Mouse (Mus musculus): Measurements from ENCODE around the gene Prss41. TPM values are rescaled to one million over a fixed set of nuclear protein-coding genes. Genes with fewer than 3 reads are reported as not detected.
A peak's percentile ranks its signal among the peaks of the same experiment; 100 is the strongest.

Prss41 gene
- total and polyA plus RNA-seq, 2 experiments from 2014 or later: not detected

GRCm38 (mm10) chr17:23836006-23836575 lies 7.9 kb downstream of the Prss41 start, which contains the start of gene Prss33:
Gene Prss33, minus strand, starts transcription at chr17:23836056.
- no peak within 1 kb of the TSS for H3K27ac ChIP-seq (ENCODE audit: low read depth)
- H3K4me3 ChIP-seq (ENCODE audit: low read depth, low read length): no peak within 1 kb of the TSS
- no peaks in the 10 kb centered on the region for H3K4me1 ChIP-seq (ENCODE audit: control insufficient read depth, insufficient read depth)
- H3K4me2 ChIP-seq (ENCODE audit: low read depth, low read length): no peak within 1 kb of the TSS
- ATAC-seq (ENCODE audit: insufficient read depth, low read depth): no peak
- H3K27me3 ChIP-seq (ENCODE audit: control insufficient read depth, insufficient read depth, low read length): peaks cover 32% of the 10 kb centered on the region
- no peak for TF ChIP-seq CTCF (IDR thresholded peaks at IDR 0.05; ENCODE audit: low read depth)
- no peak for TF ChIP-seq EP300 (IDR thresholded peaks at IDR 0.05; ENCODE audit: low read depth)
- no peaks in the 10 kb centered on the region for H3K9me3 ChIP-seq (replicated peaks; ENCODE audit: control insufficient read depth, low read length)
- H3K9ac ChIP-seq (replicated peaks; ENCODE audit: low read depth, low read length): no peak within 1 kb of the TSS
- 76% methylated on average over 8 of the region's 8 CpGs for WGBS
- H3K36me3 ChIP-seq (replicated peaks; ENCODE audit: control insufficient read depth, insufficient read depth, low read length): no peaks in the 10 kb centered on the region
- DNase-seq (ENCODE audit: low spot score): no peak

- Histone ChIP-seq H3K4me2 (ENCODE audit: low read depth, low read length) (no peak overlapping the region), H3K9ac (replicated peaks; ENCODE audit: low read depth, low read length) (no peak overlapping the region), H3K27ac (ENCODE audit: low read depth) (no peak overlapping the region), H3K9me3 (replicated peaks; ENCODE audit: control insufficient read depth, low read length) (no peaks in the 10 kb centered on the region), H3K36me3 (replicated peaks; ENCODE audit: control insufficient read depth, insufficient read depth, low read length) (peaks cover 5% of the 10 kb centered on the region), H3K4me1 (ENCODE audit: control insufficient read depth, insufficient read depth) (0 out of 2 replicates have a peak, but pooled peaks cover 11% of the 10 kb centered on the region), H3K27me3 (ENCODE audit: control insufficient read depth, insufficient read depth, low read length) (peaks cover 32% of the 10 kb centered on the region), H3K4me3 (ENCODE audit: low read depth, low read length) (no peak overlapping the region)
- ATAC-seq (ENCODE audit: insufficient read depth, low read depth) (no peak), DNase-seq (ENCODE audit: low spot score) (no peak)
- TF ChIP-seq CTCF (IDR thresholded peaks at IDR 0.05; ENCODE audit: low read depth): no peak
- TF ChIP-seq EP300 (IDR thresholded peaks at IDR 0.05; ENCODE audit: low read depth): no peak
- 88% methylated on average over 1 of the region's 1 CpGs for WGBS
Measured at GRCm38 (mm10) chr17:23831201-23831600, 12.8 kb downstream of the Prss41 start.

DNA sequence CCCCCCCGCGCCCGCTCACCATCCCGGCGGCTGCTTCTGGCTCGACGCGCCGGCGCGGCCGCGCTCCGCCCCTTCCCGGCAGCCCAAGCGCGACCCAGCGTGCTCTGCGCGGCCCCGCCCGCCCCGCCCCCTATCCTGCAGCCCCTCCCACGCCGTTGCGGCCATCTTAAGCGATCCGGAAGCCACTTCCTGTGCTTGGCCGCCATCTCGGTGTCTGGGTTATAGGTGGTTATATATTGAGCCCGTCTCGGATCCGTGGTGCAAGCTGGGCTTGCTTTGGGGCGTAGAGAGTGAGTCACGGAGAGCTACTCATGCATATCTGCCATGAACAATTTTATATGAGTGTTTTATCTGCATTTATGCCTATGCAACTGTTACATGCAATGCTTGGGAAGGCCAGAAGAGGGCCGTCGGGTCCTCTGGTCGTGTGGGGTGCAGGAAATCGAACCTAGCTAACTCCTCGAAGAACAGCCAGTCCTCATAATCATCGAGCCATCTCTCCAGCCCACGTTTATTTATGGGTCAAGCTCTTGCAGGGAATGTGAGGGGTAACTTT lies 14.8 kb downstream of the Prss41 start, which contains the start of gene Elob:
Elob (minus strand) TSS at position 73 of the 556 bp plus-strand sequence.
- DNase-seq (ENCODE audit: low spot score) (peak; percentile 89), ATAC-seq (ENCODE audit: insufficient read depth, low read depth) (peak; percentile 96)
- H3K4me1 ChIP-seq (ENCODE audit: control insufficient read depth, insufficient read depth): 0 out of 2 replicates have a peak, but pooled peaks cover 11% of the 10 kb centered on the region
- H3K27ac ChIP-seq (ENCODE audit: low read depth): peak within 1 kb of the TSS; percentile 88
- no peaks in the 10 kb centered on the region for H3K9me3 ChIP-seq (replicated peaks; ENCODE audit: control insufficient read depth, low read length)
- H3K4me3 ChIP-seq (ENCODE audit: low read depth, low read length): peak within 1 kb of the TSS; percentile 85
- WGBS: 1% methylated on average over 28 of the region's 42 CpGs
- TF ChIP-seq CTCF (IDR thresholded peaks at IDR 0.05; ENCODE audit: low read depth): peak; percentile 39
- peak; percentile 15; the same call in 1 of the 2 replicates for TF ChIP-seq EP300 (IDR thresholded peaks at IDR 0.05; ENCODE audit: low read depth)
- peak within 1 kb of the TSS; percentile 94 for H3K4me2 ChIP-seq (ENCODE audit: low read depth, low read length)
- peaks cover 28% of the 10 kb centered on the region for H3K27me3 ChIP-seq (ENCODE audit: control insufficient read depth, insufficient read depth, low read length)
- H3K36me3 ChIP-seq (replicated peaks; ENCODE audit: control insufficient read depth, insufficient read depth, low read length): peaks cover 26% of the 10 kb centered on the region
- peak within 1 kb of the TSS; percentile 83 for H3K9ac ChIP-seq (replicated peaks; ENCODE audit: low read depth, low read length)

- peak overlapping the region; percentile 83 for H3K9ac ChIP-seq (replicated peaks; ENCODE audit: low read depth, low read length)
- 0 out of 2 replicates have a peak, but pooled peaks cover 11% of the 10 kb centered on the region for H3K4me1 ChIP-seq (ENCODE audit: control insufficient read depth, insufficient read depth)
- H3K9me3 ChIP-seq (replicated peaks; ENCODE audit: control insufficient read depth, low read length): no peaks in the 10 kb centered on the region
- TF ChIP-seq EP300 (IDR thresholded peaks at IDR 0.05; ENCODE audit: low read depth) (peak; percentile 44; the same call in 1 of the 2 replicates), CTCF (IDR thresholded peaks at IDR 0.05; ENCODE audit: low read depth) (no peak)
- peaks cover 33% of the 10 kb centered on the region for H3K36me3 ChIP-seq (replicated peaks; ENCODE audit: control insufficient read depth, insufficient read depth, low read length)
- under 1% methylated on average over 43 of the region's 47 CpGs for WGBS
- DNase-seq (ENCODE audit: low spot score) (peak; percentile 26), ATAC-seq (ENCODE audit: insufficient read depth, low read depth) (peak; percentile 64)
- H3K4me2 ChIP-seq (ENCODE audit: low read depth, low read length): peak overlapping the region; percentile 94
- H3K27ac ChIP-seq (ENCODE audit: low read depth): peak overlapping the region; percentile 88
- peak overlapping the region; percentile 85 for H3K4me3 ChIP-seq (ENCODE audit: low read depth, low read length)
- peaks cover 21% of the 10 kb centered on the region; the same call in 1 of the 2 replicates for H3K27me3 ChIP-seq (ENCODE audit: control insufficient read depth, insufficient read depth, low read length)
Measured at GRCm38 (mm10) chr17:23828271-23829001, 15.5 kb downstream of the Prss41 start.

GRCm38 (mm10) chr17:23825591-23825990 lies 18.4 kb downstream of the Prss41 start:
- no peak overlapping the region for H3K9ac ChIP-seq (replicated peaks; ENCODE audit: low read depth, low read length)
- ATAC-seq (ENCODE audit: insufficient read depth, low read depth): no peak
- DNase-seq (ENCODE audit: low spot score): no peak
- no peak for TF ChIP-seq EP300 (IDR thresholded peaks at IDR 0.05; ENCODE audit: low read depth)
- no peak for TF ChIP-seq CTCF (IDR thresholded peaks at IDR 0.05; ENCODE audit: low read depth)
- no peak overlapping the region for H3K4me2 ChIP-seq (ENCODE audit: low read depth, low read length)
- no peaks in the 10 kb centered on the region for H3K27me3 ChIP-seq (ENCODE audit: control insufficient read depth, insufficient read depth, low read length)
- H3K4me1 ChIP-seq (ENCODE audit: control insufficient read depth, insufficient read depth): 0 out of 2 replicates have a peak, but pooled peaks cover 11% of the 10 kb centered on the region
- peaks cover 62% of the 10 kb centered on the region for H3K36me3 ChIP-seq (replicated peaks; ENCODE audit: control insufficient read depth, insufficient read depth, low read length)
- no peak overlapping the region for H3K4me3 ChIP-seq (ENCODE audit: low read depth, low read length)
- H3K27ac ChIP-seq (ENCODE audit: low read depth): no peak overlapping the region
- WGBS: 80% methylated on average over 4 of the region's 4 CpGs
- no peaks in the 10 kb centered on the region for H3K9me3 ChIP-seq (replicated peaks; ENCODE audit: control insufficient read depth, low read length)

Data from heart, postnatal 0 days (tissue).